Mouse (Mus musculus): ENCODE measurements around the gene Ctps2. TPM values are rescaled to one million over a fixed set of nuclear protein-coding genes. Genes with fewer than 3 reads are reported as not detected.
"Not testable (repeated sequence)": the region's sequence is repeated elsewhere in the genome, so short reads cannot be mapped to it uniquely, and the experiment has no call there.

The Ctps2 gene
- 87.7 and 93.5 TPM in 2 replicates for polyA plus RNA-seq (2016; fragmentation: Nextera tagmentation; extraction: Ambion mirVana)

GRCm38 (mm10) chrX:162900938-162901337 lies at the start of gene Ctps2:
Gene Ctps2, plus strand, starts transcription at chrX:162901238.
- no peaks in the 10 kb centered on the region for H3K9me3 ChIP-seq
- no peaks in the 10 kb centered on the region for H3K36me3 ChIP-seq (replicated peaks)
- peaks cover 8% of the 10 kb centered on the region; the same call in 1 of the 2 replicates for H3K27me3 ChIP-seq
- peak within 1 kb of the TSS; percentile 54 for H3K4me3 ChIP-seq (replicated peaks)
- no peak for ATAC-seq (ENCODE audit: low FRiP score)
- H3K9ac ChIP-seq = peak within 1 kb of the TSS; percentile 67
- peak within 1 kb of the TSS; percentile 59 for H3K4me2 ChIP-seq
- 26% methylated on average over 4 of the region's 4 CpGs for WGBS
- H3K4me1 ChIP-seq = no peaks in the 10 kb centered on the region
- H3K27ac ChIP-seq = peak within 1 kb of the TSS; percentile 70

GRCm38 (mm10) chrX:162868294-162868965 lies 32.6 kb upstream of the Ctps2 start:
- Histone ChIP-seq H3K9me3 (no peaks in the 10 kb centered on the region), H3K36me3 (replicated peaks) (0 out of 2 replicates have a peak, but pooled peaks cover 11% of the 10 kb centered on the region), H3K27ac (no peak overlapping the region), H3K4me1 (no peaks in the 10 kb centered on the region), H3K27me3 (no peaks in the 10 kb centered on the region; the same call in none of the 2 replicates), H3K4me2 (no peak overlapping the region), H3K9ac (no peak overlapping the region), H3K4me3 (replicated peaks) (no peak overlapping the region)
- 85% methylated on average over 3 of the region's 3 CpGs for WGBS
- no peak for ATAC-seq (ENCODE audit: low FRiP score)

- no peak overlapping the region for H3K4me2 ChIP-seq
- no peaks in the 10 kb centered on the region for H3K9me3 ChIP-seq
- H3K27ac ChIP-seq = no peak overlapping the region
- H3K4me3 ChIP-seq (replicated peaks) = no peak overlapping the region
- WGBS = 40% methylated on average over 4 of the region's 4 CpGs
- no peaks in the 10 kb centered on the region for H3K4me1 ChIP-seq
- H3K9ac ChIP-seq = no peak overlapping the region
- H3K36me3 ChIP-seq (replicated peaks) = 0 out of 2 replicates have a peak, but pooled peaks cover 7% of the 10 kb centered on the region
- no peak for ATAC-seq (ENCODE audit: low FRiP score)
- H3K27me3 ChIP-seq = no peaks in the 10 kb centered on the region; the same call in none of the 2 replicates
Measured at GRCm38 (mm10) chrX:162871734-162872517, 29.1 kb upstream of the Ctps2 start.

GRCm38 (mm10) chrX:162873761-162874160 lies 27.3 kb upstream of the Ctps2 start:
- no peaks in the 10 kb centered on the region for H3K4me1 ChIP-seq
- H3K36me3 ChIP-seq (replicated peaks) = peaks cover 15% of the 10 kb centered on the region; the same call in 1 of the 2 replicates
- no peak overlapping the region for H3K9ac ChIP-seq
- no peak overlapping the region for H3K4me2 ChIP-seq
- no peaks in the 10 kb centered on the region; the same call in 1 of the 2 replicates for H3K27me3 ChIP-seq
- no peak overlapping the region for H3K4me3 ChIP-seq (replicated peaks)
- WGBS = 88% methylated on average over 2 of the region's 2 CpGs
- no peak for ATAC-seq (ENCODE audit: low FRiP score)
- H3K9me3 ChIP-seq = no peaks in the 10 kb centered on the region
- no peak overlapping the region for H3K27ac ChIP-seq

- no peak for ATAC-seq (ENCODE audit: low FRiP score)
Measured at GRCm38 (mm10) chrX:162878236-162878635, 22.8 kb upstream of the Ctps2 start.

GRCm38 (mm10) chrX:162887931-162888511 lies 13.0 kb upstream of the Ctps2 start, which contains the start of gene Syap1:
Gene Syap1, minus strand, starts transcription at chrX:162888447.
- Histone ChIP-seq H3K4me3 (replicated peaks) (peak within 1 kb of the TSS; percentile 66), H3K36me3 (replicated peaks) (no peaks in the 10 kb centered on the region), H3K27me3 (no peaks in the 10 kb centered on the region), H3K9me3 (no peaks in the 10 kb centered on the region), H3K27ac (0 out of 2 replicates have a peak within 1 kb of the TSS, but pooled peaks have one; percentile 19), H3K9ac (peak within 1 kb of the TSS; percentile 72), H3K4me2 (peak within 1 kb of the TSS; percentile 58), H3K4me1 (peaks cover 10% of the 10 kb centered on the region)
- peak; percentile 97 for ATAC-seq (ENCODE audit: low FRiP score)
- WGBS = 11% methylated on average over 32 of the region's 47 CpGs

More at GRCm38 (mm10) chrX:162878236-162878635, 22.8 kb upstream of the Ctps2 start:
- no peak overlapping the region for H3K9ac ChIP-seq
- H3K4me2 ChIP-seq = no peak overlapping the region
- no peaks in the 10 kb centered on the region for H3K4me1 ChIP-seq
- WGBS = 84% methylated on average over 3 of the region's 3 CpGs
- no peaks in the 10 kb centered on the region for H3K27me3 ChIP-seq
- no peak overlapping the region for H3K4me3 ChIP-seq (replicated peaks)
- no peak overlapping the region for H3K27ac ChIP-seq
- H3K36me3 ChIP-seq (replicated peaks) = peaks cover 13% of the 10 kb centered on the region
- H3K9me3 ChIP-seq = no peaks in the 10 kb centered on the region

- Histone ChIP-seq H3K4me1 (peaks cover 10% of the 10 kb centered on the region), H3K4me2 (peak overlapping the region; percentile 13; the same call in 1 of the 2 replicates)
- peak; percentile 69 for ATAC-seq (ENCODE audit: low FRiP score)
- H3K9ac ChIP-seq; H3K27me3 ChIP-seq; H3K36me3 ChIP-seq (replicated peaks); H3K4me3 ChIP-seq (replicated peaks); H3K9me3 ChIP-seq; H3K27ac ChIP-seq: not testable (repeated sequence)
- 82% methylated on average over 9 of the region's 25 CpGs for WGBS
Measured at GRCm38 (mm10) chrX:162888575-162889223, 12.3 kb upstream of the Ctps2 start.

- peak; percentile 87 for ATAC-seq (ENCODE audit: low FRiP score)
- Histone ChIP-seq H3K9me3 (no peaks in the 10 kb centered on the region), H3K27ac (peak overlapping the region; percentile 70), H3K27me3 (peaks cover 8% of the 10 kb centered on the region; the same call in 1 of the 2 replicates), H3K36me3 (replicated peaks) (no peaks in the 10 kb centered on the region), H3K4me2 (peak overlapping the region; percentile 59), H3K9ac (peak overlapping the region; percentile 67), H3K4me1 (no peaks in the 10 kb centered on the region), H3K4me3 (replicated peaks) (peak overlapping the region; percentile 54)
- 15% methylated on average over 15 of the region's 25 CpGs for WGBS
Measured at GRCm38 (mm10) chrX:162901371-162902039, 467 bp downstream of the Ctps2 start.

GRCm38 (mm10) chrX:162902040-162902734 lies 1.1 kb downstream of the Ctps2 start:
- Histone ChIP-seq H3K36me3 (replicated peaks) (no peaks in the 10 kb centered on the region), H3K4me1 (no peaks in the 10 kb centered on the region), H3K9ac (peak overlapping the region; percentile 67), H3K27me3 (peaks cover 8% of the 10 kb centered on the region; the same call in 1 of the 2 replicates), H3K9me3 (no peaks in the 10 kb centered on the region), H3K4me2 (peak overlapping the region; percentile 59), H3K27ac (peak overlapping the region; percentile 70), H3K4me3 (replicated peaks) (peak overlapping the region; percentile 54)
- WGBS = 28% methylated on average over 28 of the region's 29 CpGs
- ATAC-seq (ENCODE audit: low FRiP score) = peak; percentile 74

- no peak for ATAC-seq (ENCODE audit: low FRiP score)
- 80% methylated on average over 3 of the region's 3 CpGs for WGBS
- peaks cover 8% of the 10 kb centered on the region for H3K36me3 ChIP-seq (replicated peaks)
- H3K4me1 ChIP-seq = no peaks in the 10 kb centered on the region
- H3K4me2 ChIP-seq = no peak overlapping the region
- no peak overlapping the region for H3K4me3 ChIP-seq (replicated peaks)
- peaks cover 6% of the 10 kb centered on the region; the same call in 1 of the 2 replicates for H3K27me3 ChIP-seq
- no peaks in the 10 kb centered on the region for H3K9me3 ChIP-seq
- no peak overlapping the region for H3K9ac ChIP-seq
- no peak overlapping the region for H3K27ac ChIP-seq
Measured at GRCm38 (mm10) chrX:162907554-162907953, 6.5 kb downstream of the Ctps2 start.

- ATAC-seq (ENCODE audit: low FRiP score) = no peak
- Histone ChIP-seq H3K9ac (no peak overlapping the region), H3K36me3 (replicated peaks) (peaks cover 8% of the 10 kb centered on the region), H3K4me1 (no peaks in the 10 kb centered on the region), H3K27me3 (no peaks in the 10 kb centered on the region; the same call in 1 of the 2 replicates), H3K4me2 (no peak overlapping the region), H3K27ac (no peak overlapping the region), H3K9me3 (no peaks in the 10 kb centered on the region), H3K4me3 (replicated peaks) (no peak overlapping the region)
- 96% methylated on average over 3 of the region's 3 CpGs for whole genome bisulfite sequencing
Measured at GRCm38 (mm10) chrX:162913651-162914050, 12.6 kb downstream of the Ctps2 start.

Data from forebrain, embryonic 12.5 days (tissue).